Mouse (Mus musculus) kidney, adult 2 months (tissue): ENCODE results near the gene Selenoh. TPM values are rescaled to one million over a fixed set of nuclear protein-coding genes. Genes with fewer than 3 reads are reported as not detected.
"Not testable (repeated sequence)": the region's sequence is repeated elsewhere in the genome, so short reads cannot be mapped to it uniquely, and the experiment has no call there.

Experiments
- DNase-seq: peaks from one replicate; pipeline ENCODE4 v3.0.0; 2021
- H3K27ac ChIP-seq: fragments of 200-500 bp; 2 replicates; pipeline ENCODE4 v1.5.1; 2012; ENCODE audit warnings: low read depth, low read length, control low read depth, inconsistent platforms; ENCODE audit not compliant: insufficient read depth
- H3K27me3 ChIP-seq: fragments of 200-500 bp; replicated peaks from 2 replicates; pipeline ENCODE4 v1.6.1; 2012; ENCODE audit warnings: mild to moderate bottlenecking, moderate library complexity, low read length, inconsistent platforms; ENCODE audit not compliant: control insufficient read depth, insufficient read depth
- H3K36me3 ChIP-seq: fragments of 200-500 bp; 2 replicates; pipeline ENCODE4 v1.6.1; 2012; ENCODE audit warnings: mild to moderate bottlenecking, moderate library complexity, low read length, inconsistent platforms; ENCODE audit not compliant: control insufficient read depth, insufficient read depth
- H3K4me1 ChIP-seq: fragments of 200-500 bp; 2 replicates; pipeline ENCODE4 v1.6.1; 2011; ENCODE audit warnings: low read length; ENCODE audit not compliant: control insufficient read depth, insufficient read depth
- H3K4me3 ChIP-seq: fragments of 200-500 bp; 2 replicates; pipeline ENCODE4 v1.5.1; 2011; ENCODE audit warnings: mild to moderate bottlenecking, low read depth, low read length, control low read depth; ENCODE audit not compliant: insufficient read depth
- CTCF ChIP-seq: fragments of 200-500 bp; conservative IDR thresholded peaks from 2 replicates; pipeline ENCODE4 v1.5.1; 2011; ENCODE audit warnings: low read depth, mild to moderate bottlenecking, control low read depth, low read length, moderate library complexity, mixed read lengths; ENCODE audit not compliant: insufficient read depth, insufficient read length
- POLR2A ChIP-seq: fragments of 200-500 bp; IDR thresholded peaks from one replicate; pipeline ENCODE4 v1.6.1; 2011; ENCODE audit warnings: low read depth, low read length, control low read depth
- WGBS: fragments of 180-500 bp; shearing (Covaris S2); methylation state at CpG from one replicate; pipeline ENCODE4 v1.1.7; 2018; 5-methylcytosine and 5-hydroxymethylcytosine counted together
- polyA plus RNA-seq: library from polyadenylated mRNA; depleted of rRNA; stranded (reverse); fragments of >200 nt; gene quantifications from 2 replicates; pipeline ENCODE4 v1.2.3, GENCODE M21; 2012

Selenoh gene
- polyA plus RNA-seq, 1 experiment = 29.6 TPM

DNA sequence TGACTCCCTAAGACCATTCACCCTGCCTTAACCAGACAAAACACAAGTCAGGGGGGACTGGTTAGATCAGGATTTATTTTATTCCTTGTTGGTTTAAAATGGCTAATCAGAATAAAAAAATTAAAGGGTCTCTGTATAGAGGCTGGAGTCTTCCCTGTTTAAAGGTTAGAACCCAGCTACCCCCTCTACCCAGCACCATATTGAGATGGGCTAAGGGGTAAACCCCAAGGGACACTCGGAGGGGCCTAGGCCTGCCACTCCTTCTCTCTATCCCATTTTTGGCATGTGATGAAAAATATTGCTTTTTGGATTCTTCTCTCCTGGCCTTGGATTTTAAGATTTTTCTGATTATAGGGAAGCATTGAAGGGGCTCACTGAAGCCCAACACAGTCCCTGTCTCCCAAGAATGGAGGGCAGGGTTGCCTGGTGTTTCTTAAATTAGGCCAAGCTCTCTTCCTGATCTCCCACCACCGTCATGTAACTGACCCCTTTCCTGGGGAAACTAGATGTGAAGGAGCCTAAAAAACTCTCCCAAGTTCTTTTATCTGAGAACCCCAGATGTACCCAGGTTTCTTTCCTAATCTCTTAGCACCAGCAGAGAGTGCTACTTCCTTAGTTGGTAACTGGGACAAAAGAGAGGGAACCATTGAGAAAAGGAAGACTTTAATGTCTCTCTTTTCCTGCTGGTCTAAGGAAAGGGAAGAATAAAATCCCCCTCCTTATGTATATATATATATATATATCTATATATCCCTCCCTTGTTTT lies 17.7 kb upstream of the Selenoh start:
- Histone ChIP-seq H3K36me3 (peaks cover 14% of the 10 kb centered on the region), H3K27ac (no peak overlapping the region), H3K27me3 (no peaks in the 10 kb centered on the region), H3K4me1 (no peaks in the 10 kb centered on the region), H3K4me3 (no peak overlapping the region)
- WGBS = 72% methylated on average over 2 of the region's 2 CpGs
- TF ChIP-seq CTCF (no peak), POLR2A (no peak)
- DNase-seq = no peak

DNA sequence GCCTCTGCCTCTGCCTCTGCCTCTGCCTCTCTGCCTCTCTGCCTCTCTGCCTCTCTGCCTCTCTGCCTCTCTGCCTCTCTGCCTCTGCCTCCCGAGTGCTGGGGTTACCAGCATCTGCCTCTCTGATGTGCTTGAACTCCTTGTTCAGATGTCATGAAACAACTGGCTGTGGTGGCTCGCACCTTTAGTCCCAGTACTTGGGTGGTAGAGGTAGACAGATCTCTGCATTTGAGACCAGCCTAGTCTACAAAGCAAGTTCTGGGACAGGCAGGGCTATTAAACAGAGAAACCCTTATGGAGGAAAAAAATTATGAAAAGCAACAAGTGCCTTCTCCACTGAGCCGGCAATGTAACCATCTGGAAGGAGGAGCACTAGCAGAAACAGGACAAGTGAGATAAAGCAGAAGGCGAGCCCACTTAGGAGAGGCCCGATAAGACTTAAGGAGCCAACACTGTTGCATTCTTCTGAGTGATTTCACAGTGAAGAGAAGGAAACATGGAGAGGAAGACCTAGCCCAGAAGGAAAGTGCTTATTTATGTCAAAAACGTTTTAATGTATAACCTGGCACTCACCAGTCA lies 12.1 kb upstream of the Selenoh start:
- DNase-seq = no peak
- no peak overlapping the region for H3K4me3 ChIP-seq
- H3K36me3 ChIP-seq = peaks cover 4% of the 10 kb centered on the region
- no peak overlapping the region for H3K27ac ChIP-seq
- WGBS = 74% methylated on average over 6 of the region's 6 CpGs
- H3K4me1 ChIP-seq = no peaks in the 10 kb centered on the region; the same call in 1 of the 2 replicates
- no peak for TF ChIP-seq CTCF
- TF ChIP-seq POLR2A = no peak
- H3K27me3 ChIP-seq = no peaks in the 10 kb centered on the region

DNA sequence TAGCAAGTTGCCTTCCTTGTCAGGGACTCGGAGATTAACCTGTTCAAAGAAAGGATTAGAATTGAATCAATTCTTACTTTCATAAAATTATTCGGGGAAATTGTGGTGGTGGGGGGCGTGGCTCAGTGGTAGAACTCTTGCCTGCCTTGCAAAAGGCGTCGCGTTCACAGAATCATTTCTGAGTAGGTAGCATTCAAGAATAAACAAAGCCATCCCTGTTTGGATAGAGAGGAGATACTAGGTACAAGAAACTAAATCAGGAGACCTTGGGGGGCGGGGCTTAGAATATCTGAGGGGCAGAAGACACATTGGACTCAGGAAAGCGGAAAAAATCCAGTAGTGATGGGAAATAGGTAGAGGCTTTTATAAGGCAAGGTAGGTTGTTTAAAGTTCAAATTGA lies 8.4 kb upstream of the Selenoh start, which contains the start of gene Tmx2:
Tmx2 (minus strand) TSS at position 125 of the 400 bp plus-strand sequence.
- Histone ChIP-seq H3K36me3 (no peaks in the 10 kb centered on the region; the same call in 1 of the 2 replicates), H3K4me1 (no peaks in the 10 kb centered on the region; the same call in 1 of the 2 replicates), H3K27me3 (no peaks in the 10 kb centered on the region), H3K27ac (no peak within 1 kb of the TSS), H3K4me3 (peak within 1 kb of the TSS; percentile 96)
- no peak for DNase-seq
- WGBS = 11% methylated on average over 8 of the region's 8 CpGs
- TF ChIP-seq POLR2A (no peak), CTCF (no peak)

DNA sequence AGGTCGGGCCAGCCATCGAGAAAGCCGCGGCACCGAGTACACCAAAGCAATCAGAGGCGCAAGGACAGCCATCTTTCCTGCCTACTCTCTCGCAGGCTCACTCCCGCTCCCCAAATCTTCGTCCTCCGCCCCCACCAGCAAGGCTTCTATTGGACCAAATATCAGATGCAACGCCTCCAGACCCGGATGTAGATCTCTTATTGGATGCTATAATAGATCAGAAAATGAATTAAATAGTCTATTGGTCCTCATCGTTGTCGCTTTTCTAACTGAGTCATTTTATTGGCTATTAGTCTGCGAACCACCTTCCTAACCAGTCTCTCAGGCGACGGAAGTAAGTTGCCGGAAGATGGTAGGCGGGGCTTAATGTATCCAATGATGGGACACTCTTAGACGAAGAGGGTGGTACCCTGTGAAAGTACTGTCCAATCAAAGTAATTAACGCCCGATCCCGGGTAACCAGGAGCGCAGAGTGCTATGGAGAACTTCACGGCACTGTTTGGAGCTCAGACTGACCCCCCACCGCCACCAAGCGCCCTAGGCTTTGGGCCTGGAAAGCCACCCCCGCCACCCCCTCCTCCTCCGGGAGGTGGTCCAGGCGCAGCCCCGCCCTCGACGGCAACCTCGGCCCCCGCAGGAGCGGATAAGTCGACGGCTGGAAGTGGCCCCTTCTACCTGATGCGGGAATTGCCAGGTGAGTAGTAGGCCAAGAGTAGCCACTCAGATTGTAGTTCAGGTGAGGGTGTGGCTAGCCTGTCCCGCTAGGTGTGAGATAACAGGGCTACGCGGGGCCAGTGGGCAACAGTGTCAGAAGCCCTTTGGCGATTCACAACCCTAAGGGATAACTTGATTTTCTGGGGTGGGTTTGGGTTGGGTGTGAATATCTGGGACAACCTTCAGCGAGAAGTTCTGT lies 7.7 kb upstream of the Selenoh start, which contains the start of the genes Gm28635 and Med19:
Gm28635 (minus strand) TSS at position 74 of the 913 bp plus-strand sequence.
Med19 (plus strand) TSS at position 435 of the 913 bp plus-strand sequence.
- Histone ChIP-seq H3K27ac (peak within 1 kb of the TSS; percentile 64), H3K4me1 (no peaks in the 10 kb centered on the region; the same call in 1 of the 2 replicates), H3K36me3 (no peaks in the 10 kb centered on the region; the same call in 1 of the 2 replicates), H3K27me3 (no peaks in the 10 kb centered on the region), H3K4me3 (peak within 1 kb of the TSS; percentile 96)
- peak; percentile 100 for DNase-seq
- under 1% methylated on average over 44 of the region's 44 CpGs for WGBS
- TF ChIP-seq POLR2A (peak; percentile 45), CTCF (no peak)

DNA sequence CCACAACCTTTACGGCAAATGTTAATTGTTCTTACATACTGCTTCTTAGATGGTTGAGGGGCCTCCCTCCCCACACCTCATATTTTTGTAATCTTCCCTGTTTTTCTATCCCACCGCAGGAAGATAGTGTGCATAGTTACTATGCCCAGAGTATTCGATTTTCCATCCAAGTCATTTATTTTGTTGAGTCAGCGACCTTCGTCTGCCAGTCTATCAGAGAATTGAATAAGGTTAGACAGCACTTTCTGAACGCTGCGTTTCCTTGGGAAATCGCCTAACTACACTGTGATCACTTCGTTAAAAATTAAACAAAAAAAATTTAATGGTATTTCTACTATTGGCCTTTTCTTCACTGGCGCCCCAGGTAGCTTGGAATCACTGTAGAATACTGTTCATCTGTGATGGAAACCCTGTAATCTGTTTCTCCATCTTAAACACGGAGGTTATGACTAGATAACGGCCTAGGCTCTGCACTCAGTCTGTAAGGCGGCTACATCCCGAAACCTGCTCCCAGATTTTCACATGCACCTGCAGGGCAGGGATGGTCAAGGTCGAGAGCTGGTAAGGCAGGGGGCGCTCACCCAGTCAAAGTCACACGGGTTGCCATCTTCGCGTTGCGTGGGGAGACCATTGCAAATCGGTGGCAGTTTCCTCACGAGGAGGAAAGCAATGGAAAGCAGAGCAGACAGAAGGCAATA lies 6.8 kb upstream of the Selenoh start:
- TF ChIP-seq CTCF (peak; percentile 27; the same call in 1 of the 2 replicates), POLR2A (no peak)
- H3K27me3 ChIP-seq = no peaks in the 10 kb centered on the region
- no peaks in the 10 kb centered on the region; the same call in 1 of the 2 replicates for H3K36me3 ChIP-seq
- peak overlapping the region; percentile 64 for H3K27ac ChIP-seq
- no peaks in the 10 kb centered on the region; the same call in 1 of the 2 replicates for H3K4me1 ChIP-seq
- DNase-seq = no peak
- 5% methylated on average over 22 of the region's 22 CpGs for WGBS
- H3K4me3 ChIP-seq = peak overlapping the region; percentile 65

DNA sequence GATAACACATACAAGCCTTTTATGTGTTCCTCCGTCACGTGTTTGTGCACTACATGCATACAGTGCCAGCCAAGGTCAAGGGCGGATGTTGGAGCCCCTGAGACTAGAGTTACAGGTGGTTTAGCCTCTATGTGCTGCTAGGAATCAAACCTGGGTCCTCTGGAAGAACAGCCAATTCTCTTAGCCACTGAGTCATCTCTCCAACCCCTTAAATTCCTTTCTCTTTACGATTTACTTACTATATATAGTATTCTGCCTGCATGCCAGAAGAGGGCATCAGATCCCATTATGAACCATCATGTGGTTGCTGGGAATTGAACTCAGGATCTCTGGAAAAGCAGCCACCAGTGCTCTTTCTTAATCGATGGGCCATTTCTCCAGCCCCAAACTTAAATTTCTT lies 965 bp upstream of the Selenoh start:
- H3K4me3 ChIP-seq = not testable (repeated sequence)

More for the DNA sequence above, 965 bp upstream of the Selenoh start:
- WGBS = 65% methylated on average over 4 of the region's 5 CpGs
- DNase-seq, H3K36me3 ChIP-seq, H3K4me1 ChIP-seq, H3K27me3 ChIP-seq, H3K27ac ChIP-seq: not testable (repeated sequence)
